ENCODE assay signal across 8 mouse cellular contexts in genomic region chr14:75015856-75016714, GRCm38 (mm10). TPM values are rescaled to one million over a fixed set of nuclear protein-coding genes. Genes with fewer than 3 reads are reported as not detected.
A peak's percentile ranks its signal among the peaks of the same experiment; 100 is the strongest.
DNase-seq lines count a peak whose midpoint lies in the region; ATAC-seq lines count a peak whose summit lies in the region.

Gene Rubcnl, plus strand, starts transcription at chr14:75016027.

- ATAC-seq in frontal cortex, adult (ENCODE audit: low TSS enrichment) = peak; percentile 83
- peak; percentile 59 for ATAC-seq in hindbrain, embryonic 11.5 days (ENCODE audit: low FRiP score)

- WGBS in hindbrain, embryonic 11.5 days = 3% methylated on average over 49 of the region's 49 CpGs

- H3K9me3 ChIP-seq in hindbrain, embryonic 11.5 days (ENCODE audit: control insufficient read depth, low read length) = no peaks in the 10 kb centered on the region

- H3K4me1 ChIP-seq in hindbrain, embryonic 11.5 days (replicated peaks; ENCODE audit: control insufficient read depth, insufficient read depth, low read length) = no peaks in the 10 kb centered on the region

- peak; percentile 93 for DNase-seq in NIH3T3 (ENCODE audit: low read depth)
- peak; percentile 41 for DNase-seq in cerebellum, adult 9-10 months
- DNase-seq in hindbrain, embryonic 11.5 days (ENCODE audit: low spot score) = peak; percentile 90
- peak; percentile 63 for DNase-seq in layer of hippocampus, adult 9-11 months
- peak; percentile 82 for DNase-seq in lung, postnatal 14 days
- peak; percentile 44 for DNase-seq in retina, adult 2 months (ENCODE audit: low read depth, low spot score)
- peak; percentile 73 for DNase-seq in thymus, postnatal 25 days

- peak within 1 kb of the TSS; percentile 94 for H3K4me2 ChIP-seq in hindbrain, embryonic 11.5 days (replicated peaks; ENCODE audit: low read depth, low read length)

- no peak within 1 kb of the TSS for H3K27ac ChIP-seq in hindbrain, embryonic 11.5 days (ENCODE audit: low read depth, low read length)

- H3K36me3 ChIP-seq in hindbrain, embryonic 11.5 days (ENCODE audit: control insufficient read depth, insufficient read depth, low read length) = no peaks in the 10 kb centered on the region

- no peaks in the 10 kb centered on the region for H3K27me3 ChIP-seq in hindbrain, embryonic 11.5 days (ENCODE audit: control insufficient read depth, insufficient read depth, low read length)

- peak within 1 kb of the TSS; percentile 49; the same call in 1 of the 2 replicates for H3K9ac ChIP-seq in hindbrain, embryonic 11.5 days (ENCODE audit: low read depth, low read length)

- peak within 1 kb of the TSS; percentile 50 for H3K4me3 ChIP-seq in hindbrain, embryonic 11.5 days (ENCODE audit: low read depth, low read length)

RNA-seq across cellular contexts. Expression of gene Rubcnl, which starts in this region (rescaled TPM):
- 0.20 and 0.22 TPM in 2 replicates for polyA plus RNA-seq in hindbrain, embryonic 11.5 days (2014; fragmentation: Nextera tagmentation; extraction: Ambion mirVana)

Comparison
In these comparisons a context has a peak if more than half of its experiments do, and no peak if none do; other contexts are left out.
1. Peak in DNase-seq, ATAC-seq, H3K4me3 ChIP-seq, H3K9ac ChIP-seq and H3K4me2 ChIP-seq in hindbrain, embryonic 11.5 days; RNA of the gene not detected or under 1 TPM.
2. DNase-seq: peak in every context shown above with its lines; median percentile 93 in NIH3T3; 90 in hindbrain, embryonic 11.5 days; 82 in lung, postnatal 14 days; 73 in thymus, postnatal 25 days; 63 in layer of hippocampus, adult 9-11 months; 44 in retina, adult 2 months; 41 in cerebellum, adult 9-10 months.